Mouse (Mus musculus) skeletal muscle tissue, postnatal 0 days (tissue): ENCODE data around the gene Olfr592. TPM values are rescaled to one million over a fixed set of nuclear protein-coding genes. Genes with fewer than 3 reads are reported as not detected.

Experiments
- polyA plus RNA-seq: library from polyadenylated mRNA; unstranded; fragments of >200 nt; fragmentation: Nextera tagmentation; extraction: Ambion mirVana; gene quantifications from 2 replicates; pipeline ENCODE4 v1.2.1, GENCODE M21; 2015

Gene Olfr592
- not detected in 2 replicates for polyA plus RNA-seq

GRCm38 (mm10) chr7:103184503-103184902 is at the start of gene Olfr592:
TSS of gene Olfr592 (plus strand) at chr7:103184803.

GRCm38 (mm10) chr7:103140579-103140978 is 44.0 kb upstream of the Olfr592 start, which contains the start of gene Olfr588-ps1:
TSS of gene Olfr588-ps1 (plus strand) at chr7:103140879.

DNA sequence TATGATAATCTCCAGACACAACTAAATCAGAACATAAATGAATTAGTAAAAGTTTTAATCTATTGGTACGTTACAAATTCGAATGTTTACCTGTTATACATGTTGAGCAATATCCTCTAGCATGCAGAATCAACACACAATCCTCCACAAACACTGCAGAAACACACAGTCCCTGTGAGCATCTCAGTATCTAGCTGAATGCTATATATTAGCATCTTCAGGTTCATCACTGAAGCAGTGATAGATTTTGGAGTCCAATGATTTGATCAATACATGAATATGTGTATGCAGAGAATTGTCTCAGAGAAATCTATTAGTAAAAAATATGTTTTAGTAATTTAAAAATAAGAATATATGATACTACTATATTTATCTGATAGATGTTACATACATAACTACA is 28.3 kb upstream of the Olfr592 start, which contains the start of gene Olfr589:
Gene Olfr589, minus strand, starts transcription at position 101 of the 400 bp plus-strand sequence.

GRCm38 (mm10) chr7:103178240-103178639 is 6.4 kb upstream of the Olfr592 start, which contains the start of gene Olfr591:
TSS of gene Olfr591 (minus strand) at chr7:103178340.

GRCm38 (mm10) chr7:103211562-103211961 is 27.0 kb downstream of the Olfr592 start, which contains the start of gene Olfr593:
TSS of gene Olfr593 (plus strand) at chr7:103211862.

GRCm38 (mm10) chr7:103216696-103217095 is 32.1 kb downstream of the Olfr592 start, which contains the start of gene Olfr594:
TSS of gene Olfr594 (plus strand) at chr7:103216996.

Other genes starting within 250 kb of the Olfr592 start
- not detected in 2 replicates for gene Olfr573-ps1, start 242.2 kb upstream of the Olfr592 start, polyA plus RNA-seq
- not detected in 2 replicates for gene Olfr574, start 236.3 kb upstream of the Olfr592 start, polyA plus RNA-seq
- not detected in 2 replicates for gene Olfr575, start 226.0 kb upstream of the Olfr592 start, polyA plus RNA-seq
- gene Olfr576, start 222.1 kb upstream of the Olfr592 start, polyA plus RNA-seq = not detected in 2 replicates
- not detected in 2 replicates for gene Olfr577, start 208.9 kb upstream of the Olfr592 start, polyA plus RNA-seq
- not detected in 2 replicates for gene Olfr578, start 195.5 kb upstream of the Olfr592 start, polyA plus RNA-seq
- gene Olfr582, start 146.8 kb upstream of the Olfr592 start, polyA plus RNA-seq = not detected in 2 replicates
- gene Olfr583, start 133.5 kb upstream of the Olfr592 start, polyA plus RNA-seq = not detected in 2 replicates
- not detected in 2 replicates for gene Olfr584, start 102.9 kb upstream of the Olfr592 start, polyA plus RNA-seq
- gene Olfr585, start 87.1 kb upstream of the Olfr592 start, polyA plus RNA-seq = not detected in 2 replicates
- not detected in 2 replicates for gene Olfr586, start 59.2 kb upstream of the Olfr592 start, polyA plus RNA-seq
- not detected in 2 replicates for gene Olfr588-ps1, start 43.9 kb upstream of the Olfr592 start, polyA plus RNA-seq
- gene Olfr589, start 28.4 kb upstream of the Olfr592 start, polyA plus RNA-seq = not detected in 2 replicates
- gene Olfr591, start 6.5 kb upstream of the Olfr592 start, polyA plus RNA-seq = not detected in 2 replicates
- not detected in 2 replicates for gene Olfr593, start 27.1 kb downstream of the Olfr592 start, polyA plus RNA-seq
- gene Olfr594, start 32.2 kb downstream of the Olfr592 start, polyA plus RNA-seq = not detected in 2 replicates
- not detected in 2 replicates for gene Usp17ld, start 67.7 kb downstream of the Olfr592 start, polyA plus RNA-seq
- gene Olfr596, start 120.8 kb downstream of the Olfr592 start, polyA plus RNA-seq = not detected in 2 replicates
- not detected in 2 replicates for gene Olfr597, start 131.5 kb downstream of the Olfr592 start, polyA plus RNA-seq
- not detected in 2 replicates for gene Olfr598, start 138.8 kb downstream of the Olfr592 start, polyA plus RNA-seq
- not detected in 2 replicates for gene Olfr599, start 151.1 kb downstream of the Olfr592 start, polyA plus RNA-seq
- gene Olfr600, start 164.9 kb downstream of the Olfr592 start, polyA plus RNA-seq = not detected in 2 replicates
- gene Olfr601, start 177.9 kb downstream of the Olfr592 start, polyA plus RNA-seq = not detected in 2 replicates
- gene Olfr603, start 201.4 kb downstream of the Olfr592 start, polyA plus RNA-seq = not detected in 2 replicates
- gene Usp17lc, start 230.3 kb downstream of the Olfr592 start, polyA plus RNA-seq = not detected in 2 replicates